Mouse (Mus musculus) liver, postnatal 0 days (tissue): ENCODE results near the gene Zfyve27. TPM values are rescaled to one million over a fixed set of nuclear protein-coding genes. Genes with fewer than 3 reads are reported as not detected.
A peak's percentile ranks its signal among the peaks of the same experiment; 100 is the strongest.

Source experiments
- ATAC-seq: fragments of 200-750 bp; cut with Nextera tagmentation; 2 replicates; pipeline ENCODE4 v1.8.0; 2017; ENCODE audit warnings: mild to moderate bottlenecking, moderate library complexity
- DNase-seq: peaks from one replicate; pipeline ENCODE4 v3.0.0-alpha.2; 2016
- H3K27ac ChIP-seq: fragments of 300-500 bp; sonication (generic); 2 replicates; pipeline ENCODE4 v1.5.1; 2014; ENCODE audit warnings: antibody characterized with exemption, moderate library complexity, mild to moderate bottlenecking, low read depth
- H3K27me3 ChIP-seq: fragments of 300-500 bp; sonication (generic); 2 replicates; pipeline ENCODE4 v1.6.1; 2014; ENCODE audit warnings: low read length, control low read depth, mixed read lengths; ENCODE audit not compliant: insufficient read depth
- H3K36me3 ChIP-seq: fragments of 300-500 bp; sonication (generic); replicated peaks from 2 replicates; pipeline ENCODE4 v1.6.1; 2014; ENCODE audit warnings: mild to moderate bottlenecking, control low read depth, low read length, moderate library complexity, mixed read lengths; ENCODE audit not compliant: insufficient read depth
- H3K4me1 ChIP-seq: fragments of 300-500 bp; sonication (generic); 2 replicates; pipeline ENCODE4 v1.6.1; 2014; ENCODE audit warnings: antibody characterized with exemption, mild to moderate bottlenecking, control low read depth; ENCODE audit not compliant: insufficient read depth
- H3K4me2 ChIP-seq: fragments of 300-500 bp; sonication (generic); 2 replicates; pipeline ENCODE4 v1.6.1; 2014; ENCODE audit warnings: low read depth, mild to moderate bottlenecking, low read length, moderate library complexity, mixed read lengths
- H3K4me3 ChIP-seq: fragments of 300-500 bp; sonication (generic); 2 replicates; pipeline ENCODE4 v1.5.1; 2014; ENCODE audit warnings: low read depth, low read length
- H3K9ac ChIP-seq: fragments of 300-500 bp; sonication (generic); replicated peaks from 2 replicates; pipeline ENCODE4 v1.6.1; 2014; ENCODE audit warnings: mild to moderate bottlenecking, moderate library complexity
- H3K9me3 ChIP-seq: fragments of 300-500 bp; sonication (generic); 2 replicates; pipeline ENCODE4 v1.6.1; 2016; ENCODE audit warnings: mild to moderate bottlenecking, control low read depth, low read length, mixed read lengths
- CTCF ChIP-seq: sonication (generic); IDR thresholded peaks from 2 replicates; pipeline ENCODE4 v1.5.1; 2016; ENCODE audit warnings: antibody characterized with exemption, low read depth
- EP300 ChIP-seq: IDR thresholded peaks from 2 replicates; pipeline ENCODE4 v1.6.1; 2016; ENCODE audit warnings: antibody characterized with exemption, low read depth, mild to moderate bottlenecking
- WGBS: fragments of 180-500 bp; shearing (Covaris S2); extraction: QIAGEN DNeasy Blood & Tissue Kit; methylation state at CpG from one replicate; pipeline ENCODE4 v1.1.7; 2014; ENCODE audit not compliant: insufficient replicate concordance; 5-methylcytosine and 5-hydroxymethylcytosine counted together
- polyA plus RNA-seq: library from polyadenylated mRNA; unstranded; fragments of >200 nt; fragmentation: Nextera tagmentation; extraction: Ambion mirVana; gene quantifications from 2 replicates; pipeline ENCODE4 v1.2.1, GENCODE M21; 2015

Zfyve27 gene
- polyA plus RNA-seq, 1 experiment from 2014 or later, result 8.5 TPM

DNA sequence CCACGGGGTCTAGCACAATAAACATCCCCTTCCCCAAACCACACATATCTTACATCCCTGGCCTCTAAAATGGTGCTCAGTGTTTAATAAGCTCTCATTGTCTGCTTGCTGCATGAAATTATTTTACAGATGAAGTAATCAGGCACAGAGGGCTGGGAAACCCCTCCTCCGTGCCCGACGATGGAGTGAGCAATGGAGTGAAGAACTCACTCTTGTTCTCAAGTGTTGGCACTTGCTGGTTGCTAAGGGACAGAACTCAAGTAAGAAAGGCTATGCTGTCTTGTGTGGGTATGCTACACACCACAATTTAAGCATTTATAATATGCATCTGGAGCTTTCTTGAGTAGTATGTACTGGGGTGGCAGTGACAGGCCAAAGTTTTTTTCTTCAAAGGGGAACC lies 18.5 kb upstream of the Zfyve27 start:
- TF ChIP-seq CTCF, result no peak
- TF ChIP-seq EP300, result no peak
- H3K36me3 ChIP-seq, result no peaks in the 10 kb centered on the region
- no peak overlapping the region for H3K27ac ChIP-seq
- H3K4me2 ChIP-seq, result no peak overlapping the region
- DNase-seq (no peak), ATAC-seq (no peak)
- H3K4me1 ChIP-seq, result peaks cover 36% of the 10 kb centered on the region
- H3K4me3 ChIP-seq, result no peak overlapping the region
- peaks cover 13% of the 10 kb centered on the region for H3K27me3 ChIP-seq
- no peak overlapping the region for H3K9ac ChIP-seq
- 53% methylated on average over 4 of the region's 4 CpGs for WGBS
- H3K9me3 ChIP-seq, result no peaks in the 10 kb centered on the region

DNA sequence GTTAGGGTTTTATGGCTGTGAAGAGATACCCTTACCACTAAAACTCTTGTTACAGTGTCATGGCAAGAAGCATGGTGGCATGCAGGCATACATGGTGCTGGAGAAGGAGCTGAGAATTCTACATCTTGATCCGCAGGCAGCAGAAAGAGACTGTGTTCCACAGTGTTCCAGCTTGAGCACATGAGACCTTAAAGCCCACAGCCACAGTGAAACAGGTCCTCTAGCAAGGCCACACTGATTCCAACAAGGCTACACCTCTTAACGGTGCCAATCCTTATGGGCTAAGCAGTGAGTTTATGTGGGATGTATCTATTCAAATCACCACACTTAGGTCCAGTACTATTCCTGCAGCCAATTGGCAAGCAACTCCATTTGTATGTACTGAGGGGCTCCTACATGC lies 18.0 kb upstream of the Zfyve27 start:
- peaks cover 38% of the 10 kb centered on the region for H3K4me1 ChIP-seq
- DNase-seq (no peak), ATAC-seq (no peak)
- H3K36me3 ChIP-seq, result no peaks in the 10 kb centered on the region
- no peaks in the 10 kb centered on the region for H3K9me3 ChIP-seq
- 91% methylated on average over 2 of the region's 2 CpGs for WGBS
- TF ChIP-seq EP300, result no peak
- no peak for TF ChIP-seq CTCF
- no peak overlapping the region for H3K4me3 ChIP-seq
- H3K9ac ChIP-seq, result no peak overlapping the region
- peaks cover 13% of the 10 kb centered on the region for H3K27me3 ChIP-seq
- no peak overlapping the region for H3K4me2 ChIP-seq
- H3K27ac ChIP-seq, result peak overlapping the region; percentile 92; the same call in 1 of the 2 replicates

DNA sequence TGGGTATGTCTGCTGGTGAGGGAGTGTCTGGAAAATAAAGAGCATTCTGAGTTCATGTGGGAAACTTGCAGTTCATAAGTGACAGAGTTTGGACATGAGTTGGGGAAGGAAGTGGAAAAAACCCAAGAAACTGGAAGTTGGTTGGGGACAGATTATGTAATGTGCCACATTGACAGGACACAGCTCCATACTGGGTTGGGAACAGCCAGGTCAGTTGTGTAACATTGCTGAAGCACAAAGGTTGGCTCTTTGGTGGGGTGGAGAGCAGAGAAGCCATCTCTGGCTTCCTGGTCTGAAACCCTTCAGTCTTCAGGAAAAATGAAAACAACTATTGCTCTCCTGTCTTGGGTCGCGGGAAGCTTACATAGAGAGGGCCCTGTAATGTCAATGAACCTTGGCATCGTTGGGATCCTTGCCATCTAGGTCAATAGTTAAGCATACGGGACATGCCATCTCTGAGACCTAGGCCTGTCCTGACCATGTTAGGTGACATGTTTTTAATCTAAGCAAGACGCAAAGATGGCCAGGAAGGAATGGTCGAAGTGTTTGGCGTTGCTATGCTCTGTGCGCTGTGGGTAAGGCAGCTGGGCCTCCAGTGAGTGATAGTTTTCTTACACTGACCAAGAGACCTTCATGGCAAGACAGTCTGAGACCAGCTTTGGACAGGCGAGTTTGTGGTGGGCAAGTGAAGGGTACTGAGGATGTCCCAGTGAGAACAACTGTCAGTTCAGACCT lies 17.3 kb upstream of the Zfyve27 start:
- H3K9me3 ChIP-seq, result no peaks in the 10 kb centered on the region
- DNase-seq (no peak), ATAC-seq (peak; percentile 72)
- H3K4me3 ChIP-seq, result no peak overlapping the region
- 75% methylated on average over 9 of the region's 9 CpGs for WGBS
- H3K4me2 ChIP-seq, result no peak overlapping the region
- no peak overlapping the region; the same call in 1 of the 2 replicates for H3K9ac ChIP-seq
- peaks cover 38% of the 10 kb centered on the region for H3K4me1 ChIP-seq
- peaks cover 13% of the 10 kb centered on the region for H3K27me3 ChIP-seq
- no peak; the same call in 1 of the 2 replicates for TF ChIP-seq EP300
- no peak for TF ChIP-seq CTCF
- H3K27ac ChIP-seq, result peak overlapping the region; percentile 92
- H3K36me3 ChIP-seq, result 0 out of 2 replicates have a peak, but pooled peaks cover 3% of the 10 kb centered on the region

DNA sequence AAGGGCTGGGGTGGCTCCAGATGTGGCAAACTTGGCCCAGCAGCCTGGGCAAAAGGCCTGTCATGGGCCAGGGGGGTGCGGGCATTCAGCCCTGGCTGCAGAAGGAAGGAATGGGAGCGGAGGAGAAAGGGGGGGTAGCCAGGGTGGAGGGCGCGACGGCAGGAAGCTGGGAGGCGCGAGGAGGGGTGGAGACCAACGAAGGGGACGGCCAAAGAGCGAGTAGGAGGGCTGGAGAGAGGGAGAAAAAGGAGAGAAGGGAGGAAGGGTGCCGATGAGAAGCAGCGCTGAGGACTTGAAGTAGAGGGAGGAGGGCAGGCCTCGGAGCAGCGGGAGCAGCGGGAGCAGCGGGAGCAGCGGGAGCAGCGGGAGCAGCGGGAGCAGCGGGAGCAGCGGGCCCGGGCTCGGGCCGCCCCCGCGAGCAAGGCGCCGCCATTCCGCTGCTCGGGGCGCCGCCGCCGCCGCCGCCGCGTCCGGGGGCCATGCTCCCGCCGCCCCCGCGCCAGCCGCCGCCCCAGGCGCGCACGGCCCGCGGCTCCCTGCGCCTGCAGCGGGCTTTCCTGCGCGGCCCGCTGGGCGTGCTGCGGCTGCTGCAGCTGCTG lies 16.5 kb upstream of the Zfyve27 start, which contains the start of gene Marveld1:
Gene Marveld1, plus strand, starts transcription at position 231 of the 599 bp plus-strand sequence.
- ATAC-seq (peak; percentile 18), DNase-seq (peak; percentile 51)
- no peaks in the 10 kb centered on the region for H3K9me3 ChIP-seq
- peak within 1 kb of the TSS; percentile 63 for H3K4me3 ChIP-seq
- H3K4me2 ChIP-seq, result peak within 1 kb of the TSS; percentile 86
- peak within 1 kb of the TSS; percentile 79 for H3K9ac ChIP-seq
- TF ChIP-seq EP300 (no peak), CTCF (no peak)
- under 1% methylated on average over 28 of the region's 57 CpGs for WGBS
- H3K27me3 ChIP-seq, result peaks cover 13% of the 10 kb centered on the region
- H3K36me3 ChIP-seq, result 0 out of 2 replicates have a peak, but pooled peaks cover 3% of the 10 kb centered on the region
- H3K4me1 ChIP-seq, result peaks cover 38% of the 10 kb centered on the region
- peak within 1 kb of the TSS; percentile 92 for H3K27ac ChIP-seq

DNA sequence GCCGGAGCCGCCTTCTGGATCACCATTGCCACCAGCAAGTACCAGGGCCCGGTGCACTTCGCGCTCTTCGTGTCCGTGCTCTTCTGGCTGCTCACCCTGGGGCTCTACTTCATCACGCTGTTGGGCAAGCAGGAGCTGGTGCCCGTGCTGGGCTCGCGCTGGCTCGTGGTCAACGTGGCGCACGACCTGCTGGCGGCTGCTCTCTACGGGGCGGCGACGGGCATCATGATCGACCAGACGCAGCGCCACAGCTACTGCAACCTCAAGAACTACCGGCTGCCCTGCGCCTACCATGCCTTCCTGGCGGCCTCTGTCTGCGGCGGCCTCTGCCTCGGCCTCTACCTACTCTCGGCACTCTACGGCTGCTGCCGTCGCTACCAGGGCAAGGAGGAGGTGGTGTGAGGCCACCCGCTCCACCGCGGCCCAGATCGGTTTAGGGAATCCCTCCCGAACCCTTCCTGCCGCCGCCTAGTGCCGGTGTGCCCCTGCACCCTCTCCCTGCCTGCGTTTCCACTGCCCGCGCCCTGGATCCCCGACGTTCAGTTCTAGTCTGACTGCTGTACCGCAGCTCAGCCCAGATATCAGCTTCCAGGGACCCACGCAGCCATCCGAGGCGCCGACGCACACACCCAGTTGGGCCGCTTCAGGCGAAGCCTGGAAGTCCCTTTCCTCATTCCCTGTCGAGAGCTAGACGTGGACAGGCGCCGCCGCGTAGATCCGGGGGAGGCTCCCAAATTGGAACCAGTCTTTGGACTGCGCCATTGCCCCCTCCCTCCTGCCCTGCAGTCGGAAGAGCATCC lies 15.8 kb upstream of the Zfyve27 start:
- Histone ChIP-seq H3K4me3 (peak overlapping the region; percentile 63), H3K4me2 (peak overlapping the region; percentile 86), H3K9ac (peak overlapping the region; percentile 79), H3K27ac (peak overlapping the region; percentile 92), H3K4me1 (peaks cover 38% of the 10 kb centered on the region), H3K9me3 (no peaks in the 10 kb centered on the region), H3K36me3 (0 out of 2 replicates have a peak, but pooled peaks cover 3% of the 10 kb centered on the region), H3K27me3 (peaks cover 13% of the 10 kb centered on the region)
- TF ChIP-seq EP300 (no peak), CTCF (0 out of 2 replicates have a peak, but pooled peaks have one; percentile 1)
- ATAC-seq (peak; percentile 63), DNase-seq (peak; percentile 67)
- 2% methylated on average over 62 of the region's 63 CpGs for WGBS

DNA sequence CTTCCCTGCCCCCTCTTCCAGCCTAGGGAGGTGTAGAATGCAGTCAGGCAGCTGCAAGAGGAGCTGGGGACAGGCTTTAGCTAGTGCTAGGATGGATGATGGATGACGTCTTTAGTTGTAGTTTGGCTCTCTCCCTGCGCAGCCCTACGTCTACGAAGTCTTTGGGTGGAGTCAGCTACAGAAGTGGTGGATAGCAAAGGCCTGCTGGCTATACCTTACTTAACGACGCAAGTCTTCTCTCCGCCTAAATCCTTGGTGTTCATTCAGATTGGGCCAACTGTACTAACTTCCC lies 15.2 kb upstream of the Zfyve27 start:
- no peak for TF ChIP-seq EP300
- no peak for TF ChIP-seq CTCF
- Histone ChIP-seq H3K27ac (peak overlapping the region; percentile 92), H3K9me3 (no peaks in the 10 kb centered on the region), H3K36me3 (0 out of 2 replicates have a peak, but pooled peaks cover 3% of the 10 kb centered on the region), H3K4me1 (peaks cover 38% of the 10 kb centered on the region), H3K4me2 (peak overlapping the region; percentile 86), H3K4me3 (peak overlapping the region; percentile 63), H3K9ac (peak overlapping the region; percentile 79), H3K27me3 (peaks cover 13% of the 10 kb centered on the region)
- DNase-seq (no peak), ATAC-seq (no peak)
- 38% methylated on average over 7 of the region's 7 CpGs for WGBS
